Mouse (Mus musculus): ENCODE data around the gene Pde4d. TPM values are rescaled to one million over a fixed set of nuclear protein-coding genes. Genes with fewer than 3 reads are reported as not detected.

The Pde4d gene
- polyA plus RNA-seq, 1 experiment from 2014 or later = 29.2 TPM

GRCm38 (mm10) chr13:109781466-109781865, 1331.7 kb downstream of the Pde4d start:
- ATAC-seq (ENCODE audit: insufficient number of reproducible peaks, insufficient read depth, low FRiP score, low read depth) = no peak
- H3K36me3 ChIP-seq (ENCODE audit: control insufficient read depth, insufficient read depth, low read length) = 0 out of 2 replicates have a peak, but pooled peaks cover 4% of the 10 kb centered on the region
- peaks cover 0 to under 1% of the 10 kb centered on the region in 2 experiments; a peak in 1 of 4 replicates for H3K4me1 ChIP-seq (ENCODE audit: control insufficient read depth in 2 of 2, insufficient read depth in 2 of 2, low read length in 2 of 2)
- 78% methylated on average over 1 of the region's 1 CpGs for WGBS
- H3K9me3 ChIP-seq (ENCODE audit: control insufficient read depth, low read length) = no peaks in the 10 kb centered on the region
- H3K27ac ChIP-seq (replicated peaks in 1 of 2; ENCODE audit: control insufficient read depth in 1 of 2, insufficient read depth in 1 of 2, low read depth in 2 of 2, low read length in 2 of 2) = no peak overlapping the region
- H3K4me2 ChIP-seq (ENCODE audit: low read length) = no peak overlapping the region
- no peak overlapping the region for H3K9ac ChIP-seq (ENCODE audit: low read length)
- no peaks in the 10 kb centered on the region for H3K27me3 ChIP-seq (ENCODE audit: control insufficient read depth, insufficient read depth, low read length)
- no peak overlapping the region for H3K4me3 ChIP-seq (ENCODE audit: control insufficient read depth in 1 of 2, insufficient read depth in 1 of 2, low read depth in 1 of 2, low read length in 2 of 2)

GRCm38 (mm10) chr13:109788604-109789003, 1338.9 kb downstream of the Pde4d start:
- H3K4me3 ChIP-seq (ENCODE audit: control insufficient read depth in 1 of 2, insufficient read depth in 1 of 2, low read depth in 1 of 2, low read length in 2 of 2) = no peak overlapping the region
- H3K4me2 ChIP-seq (ENCODE audit: low read length) = no peak overlapping the region
- no peak overlapping the region for H3K9ac ChIP-seq (ENCODE audit: low read length)
- H3K36me3 ChIP-seq (ENCODE audit: control insufficient read depth, insufficient read depth, low read length) = 0 out of 2 replicates have a peak, but pooled peaks cover 5% of the 10 kb centered on the region
- no peak overlapping the region for H3K27ac ChIP-seq (replicated peaks in 1 of 2; ENCODE audit: control insufficient read depth in 1 of 2, insufficient read depth in 1 of 2, low read depth in 2 of 2, low read length in 2 of 2)
- 79% methylated on average over 4 of the region's 4 CpGs for WGBS
- H3K4me1 ChIP-seq (ENCODE audit: control insufficient read depth in 2 of 2, insufficient read depth in 2 of 2, low read length in 2 of 2) = no peaks in the 10 kb centered on the region
- H3K27me3 ChIP-seq (ENCODE audit: control insufficient read depth, insufficient read depth, low read length) = no peaks in the 10 kb centered on the region
- ATAC-seq (ENCODE audit: insufficient number of reproducible peaks, insufficient read depth, low FRiP score, low read depth) = no peak
- H3K9me3 ChIP-seq (ENCODE audit: control insufficient read depth, low read length) = no peaks in the 10 kb centered on the region

GRCm38 (mm10) chr13:109789151-109789550, 1339.4 kb downstream of the Pde4d start:
- H3K9ac ChIP-seq (ENCODE audit: low read length) = no peak overlapping the region
- H3K27ac ChIP-seq (replicated peaks in 1 of 2; ENCODE audit: control insufficient read depth in 1 of 2, insufficient read depth in 1 of 2, low read depth in 2 of 2, low read length in 2 of 2) = no peak overlapping the region
- no peaks in the 10 kb centered on the region for H3K27me3 ChIP-seq (ENCODE audit: control insufficient read depth, insufficient read depth, low read length)
- H3K36me3 ChIP-seq (ENCODE audit: control insufficient read depth, insufficient read depth, low read length) = 0 out of 2 replicates have a peak, but pooled peaks cover 6% of the 10 kb centered on the region
- no peak for ATAC-seq (ENCODE audit: insufficient number of reproducible peaks, insufficient read depth, low FRiP score, low read depth)
- no peak overlapping the region for H3K4me3 ChIP-seq (ENCODE audit: control insufficient read depth in 1 of 2, insufficient read depth in 1 of 2, low read depth in 1 of 2, low read length in 2 of 2)
- 62% methylated on average over 4 of the region's 4 CpGs for WGBS
- no peak overlapping the region for H3K4me2 ChIP-seq (ENCODE audit: low read length)
- no peaks in the 10 kb centered on the region for H3K4me1 ChIP-seq (ENCODE audit: control insufficient read depth in 2 of 2, insufficient read depth in 2 of 2, low read length in 2 of 2)
- H3K9me3 ChIP-seq (ENCODE audit: control insufficient read depth, low read length) = no peaks in the 10 kb centered on the region

GRCm38 (mm10) chr13:109790045-109790715, 1340.4 kb downstream of the Pde4d start:
- WGBS = 89% methylated on average over 8 of the region's 8 CpGs
- Histone ChIP-seq H3K4me2 (ENCODE audit: low read length) (no peak overlapping the region), H3K9ac (ENCODE audit: low read length) (no peak overlapping the region), H3K4me3 (ENCODE audit: control insufficient read depth in 1 of 2, insufficient read depth in 1 of 2, low read depth in 1 of 2, low read length in 2 of 2) (no peak overlapping the region), H3K27me3 (ENCODE audit: control insufficient read depth, insufficient read depth, low read length) (no peaks in the 10 kb centered on the region), H3K36me3 (ENCODE audit: control insufficient read depth, insufficient read depth, low read length) (0 out of 2 replicates have a peak, but pooled peaks cover 6% of the 10 kb centered on the region), H3K27ac (replicated peaks in 1 of 2; ENCODE audit: control insufficient read depth in 1 of 2, insufficient read depth in 1 of 2, low read depth in 2 of 2, low read length in 2 of 2) (no peak overlapping the region), H3K9me3 (ENCODE audit: control insufficient read depth, low read length) (no peaks in the 10 kb centered on the region), H3K4me1 (ENCODE audit: control insufficient read depth in 2 of 2, insufficient read depth in 2 of 2, low read length in 2 of 2) (no peaks in the 10 kb centered on the region)
- no peak for ATAC-seq (ENCODE audit: insufficient number of reproducible peaks, insufficient read depth, low FRiP score, low read depth)

GRCm38 (mm10) chr13:109793918-109794317, 1344.2 kb downstream of the Pde4d start:
- no peak for ATAC-seq (ENCODE audit: insufficient number of reproducible peaks, insufficient read depth, low FRiP score, low read depth)
- 0 out of 2 replicates have a peak, but pooled peaks cover 2% of the 10 kb centered on the region for H3K36me3 ChIP-seq (ENCODE audit: control insufficient read depth, insufficient read depth, low read length)
- no peaks in the 10 kb centered on the region for H3K9me3 ChIP-seq (ENCODE audit: control insufficient read depth, low read length)
- no peak overlapping the region for H3K27ac ChIP-seq (replicated peaks in 1 of 2; ENCODE audit: control insufficient read depth in 1 of 2, insufficient read depth in 1 of 2, low read depth in 2 of 2, low read length in 2 of 2)
- WGBS = 76% methylated on average over 9 of the region's 9 CpGs
- H3K4me1 ChIP-seq (ENCODE audit: control insufficient read depth in 2 of 2, insufficient read depth in 2 of 2, low read length in 2 of 2) = no peaks in the 10 kb centered on the region
- no peak overlapping the region for H3K4me3 ChIP-seq (ENCODE audit: control insufficient read depth in 1 of 2, insufficient read depth in 1 of 2, low read depth in 1 of 2, low read length in 2 of 2)
- no peak overlapping the region for H3K4me2 ChIP-seq (ENCODE audit: low read length)
- no peaks in the 10 kb centered on the region for H3K27me3 ChIP-seq (ENCODE audit: control insufficient read depth, insufficient read depth, low read length)
- no peak overlapping the region for H3K9ac ChIP-seq (ENCODE audit: low read length)

GRCm38 (mm10) chr13:109798651-109799050, 1348.9 kb downstream of the Pde4d start:
- H3K27ac ChIP-seq (replicated peaks in 1 of 2; ENCODE audit: control insufficient read depth in 1 of 2, insufficient read depth in 1 of 2, low read depth in 2 of 2, low read length in 2 of 2) = no peak overlapping the region
- H3K36me3 ChIP-seq (ENCODE audit: control insufficient read depth, insufficient read depth, low read length) = 0 out of 2 replicates have a peak, but pooled peaks cover 1% of the 10 kb centered on the region
- no peaks in the 10 kb centered on the region for H3K4me1 ChIP-seq (ENCODE audit: control insufficient read depth in 2 of 2, insufficient read depth in 2 of 2, low read length in 2 of 2)
- 74% methylated on average over 4 of the region's 4 CpGs for WGBS
- H3K4me3 ChIP-seq (ENCODE audit: control insufficient read depth in 1 of 2, insufficient read depth in 1 of 2, low read depth in 1 of 2, low read length in 2 of 2) = no peak overlapping the region
- ATAC-seq (ENCODE audit: insufficient number of reproducible peaks, insufficient read depth, low FRiP score, low read depth) = no peak
- no peak overlapping the region for H3K4me2 ChIP-seq (ENCODE audit: low read length)
- no peaks in the 10 kb centered on the region for H3K9me3 ChIP-seq (ENCODE audit: control insufficient read depth, low read length)
- no peak overlapping the region for H3K9ac ChIP-seq (ENCODE audit: low read length)
- no peaks in the 10 kb centered on the region for H3K27me3 ChIP-seq (ENCODE audit: control insufficient read depth, insufficient read depth, low read length)

GRCm38 (mm10) chr13:109802201-109802600, 1352.5 kb downstream of the Pde4d start:
- 47% methylated on average over 4 of the region's 4 CpGs for WGBS

More at GRCm38 (mm10) chr13:109802201-109802600, 1352.5 kb downstream of the Pde4d start:
- H3K36me3 ChIP-seq (ENCODE audit: control insufficient read depth, insufficient read depth, low read length) = no peaks in the 10 kb centered on the region
- H3K4me3 ChIP-seq (ENCODE audit: control insufficient read depth in 1 of 2, insufficient read depth in 1 of 2, low read depth in 1 of 2, low read length in 2 of 2) = no peak overlapping the region
- no peak for ATAC-seq (ENCODE audit: insufficient number of reproducible peaks, insufficient read depth, low FRiP score, low read depth)
- no peak overlapping the region for H3K4me2 ChIP-seq (ENCODE audit: low read length)
- H3K9ac ChIP-seq (ENCODE audit: low read length) = no peak overlapping the region
- no peaks in the 10 kb centered on the region for H3K9me3 ChIP-seq (ENCODE audit: control insufficient read depth, low read length)
- H3K4me1 ChIP-seq (ENCODE audit: control insufficient read depth in 2 of 2, insufficient read depth in 2 of 2, low read length in 2 of 2) = peaks cover 0 to 2% of the 10 kb centered on the region in 2 experiments; a peak in 2 of 4 replicates
- no peaks in the 10 kb centered on the region for H3K27me3 ChIP-seq (ENCODE audit: control insufficient read depth, insufficient read depth, low read length)
- H3K27ac ChIP-seq (replicated peaks in 1 of 2; ENCODE audit: control insufficient read depth in 1 of 2, insufficient read depth in 1 of 2, low read depth in 2 of 2, low read length in 2 of 2) = no peak overlapping the region
